Mouse (Mus musculus) olfactory bulb, adult 2 months (tissue): ENCODE measurements around the gene Hnf1a.

ENCODE experiments used
- CTCF ChIP-seq: fragments of 200-500 bp; IDR thresholded peaks from 2 replicates; pipeline ENCODE4 v1.5.1; 2012; ENCODE audit warnings: low read depth, mild to moderate bottlenecking, low read length, moderate library complexity; ENCODE audit not compliant: insufficient read depth
- POLR2A ChIP-seq: fragments of 200-500 bp; IDR thresholded peaks from 2 replicates; pipeline ENCODE4 v1.6.1; 2012; ENCODE audit warnings: mild to moderate bottlenecking, low read depth, low read length, moderate library complexity; ENCODE audit not compliant: insufficient read depth

GRCm38 (mm10) chr5:114921551-114922365 lies 49.1 kb downstream of the Hnf1a start:
- TF ChIP-seq CTCF (no peak), POLR2A (no peak)
